Mouse (Mus musculus) frontal cortex, postnatal 10 days (tissue): ENCODE results near the gene Mycbpap.

Experiments
- DNase-seq, 2 experiments: peaks; one replicate each; pipeline ENCODE4 v3.0.0; 2022; ENCODE audit warnings: low spot score in 2 of 2, mixed read lengths in 1 of 2

The Mycbpap gene

DNA sequence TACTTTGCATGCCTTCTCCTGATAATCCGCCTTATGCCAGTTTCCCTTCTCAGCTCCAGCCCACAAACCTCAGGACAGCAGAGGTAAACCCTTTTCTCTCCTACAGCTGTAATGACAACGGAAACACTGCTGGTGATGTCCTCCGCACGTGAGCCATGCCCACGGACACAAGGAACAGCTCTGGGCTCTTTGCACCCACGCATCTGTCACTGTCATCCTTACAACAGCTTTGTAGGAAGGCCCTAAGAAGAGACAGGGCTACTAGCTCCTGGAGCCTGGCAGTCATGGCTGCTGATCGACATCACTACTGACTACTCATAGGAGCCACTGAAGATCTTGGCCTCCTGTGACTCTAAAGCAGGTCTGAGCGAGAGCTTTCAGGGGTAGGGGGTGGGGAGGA, 11.6 kb upstream of the Mycbpap start:
- DNase-seq: no peak

DNA sequence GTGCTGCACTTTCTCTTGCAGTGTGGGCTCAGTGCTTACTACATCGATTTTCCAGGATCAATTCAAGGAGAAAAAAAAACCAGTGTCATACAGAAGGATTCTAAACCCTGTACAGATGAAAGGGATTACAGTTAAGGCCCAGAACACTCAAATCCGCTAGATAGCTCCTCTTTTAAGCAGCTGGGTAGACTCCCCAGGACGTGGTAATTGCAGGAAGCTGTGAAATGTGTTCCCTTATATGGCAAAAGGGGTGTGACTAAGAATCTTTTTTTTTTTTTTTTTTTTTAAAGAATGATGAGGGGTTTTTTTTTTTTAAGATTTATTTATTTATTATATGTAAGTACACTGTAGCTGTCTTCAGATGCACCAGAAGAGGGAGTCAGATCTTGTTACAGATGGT, 7.3 kb upstream of the Mycbpap start:
- no peak for DNase-seq

DNA sequence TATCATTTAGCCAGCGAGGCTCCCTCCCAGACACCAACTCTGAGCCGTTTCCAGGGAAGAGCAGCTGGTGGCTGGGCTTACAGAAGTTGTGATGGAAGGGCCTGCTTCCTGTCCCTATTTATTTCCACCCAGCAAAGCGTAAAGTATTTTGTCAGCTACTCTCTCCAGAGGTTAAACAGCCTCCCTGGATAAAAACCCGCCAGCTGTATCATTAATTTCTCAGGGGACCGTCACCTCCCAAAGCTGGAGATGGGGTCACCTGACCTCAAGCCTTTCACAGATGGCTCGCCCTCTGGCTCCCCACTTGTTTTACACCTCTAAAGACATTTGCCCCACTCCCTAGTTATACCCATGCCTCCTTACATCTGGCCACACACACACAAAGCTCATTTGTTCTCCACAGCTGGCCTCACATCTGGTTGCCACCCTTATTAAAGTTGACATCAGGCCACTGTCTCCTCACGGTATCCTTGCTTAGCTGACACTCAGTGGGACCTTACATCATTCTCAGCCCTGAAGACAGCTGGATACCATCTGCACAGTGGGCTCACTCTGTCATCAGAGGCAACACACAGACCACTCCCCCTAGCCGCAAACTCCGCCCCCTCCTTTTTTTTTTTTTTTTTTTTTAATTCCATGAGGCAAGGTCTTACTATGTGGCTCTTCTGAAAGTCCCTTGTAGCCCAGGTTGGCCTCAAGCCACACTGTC, 4.8 kb upstream of the Mycbpap start:
- DNase-seq: no peak

DNA sequence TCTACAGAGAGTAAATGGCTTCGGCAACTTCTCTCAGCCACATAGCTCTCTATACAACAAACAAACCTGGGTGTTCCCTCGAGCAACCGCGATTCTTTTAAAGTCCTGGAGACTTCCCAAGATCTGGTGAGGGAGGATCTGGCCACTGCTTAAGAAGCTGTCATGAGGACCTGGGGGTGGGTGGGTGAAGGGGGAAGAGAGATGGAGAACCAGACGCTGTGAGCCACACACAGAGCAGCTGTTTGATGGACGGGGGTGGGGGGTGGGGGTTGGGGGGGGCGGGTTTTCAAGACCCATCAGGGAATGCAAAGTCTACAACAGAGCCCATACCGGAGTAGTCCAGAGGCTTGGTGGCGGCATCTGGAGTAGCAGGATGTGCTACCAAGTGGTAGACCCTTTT, 8.1 kb downstream of the Mycbpap start:
- no peak for DNase-seq

DNA sequence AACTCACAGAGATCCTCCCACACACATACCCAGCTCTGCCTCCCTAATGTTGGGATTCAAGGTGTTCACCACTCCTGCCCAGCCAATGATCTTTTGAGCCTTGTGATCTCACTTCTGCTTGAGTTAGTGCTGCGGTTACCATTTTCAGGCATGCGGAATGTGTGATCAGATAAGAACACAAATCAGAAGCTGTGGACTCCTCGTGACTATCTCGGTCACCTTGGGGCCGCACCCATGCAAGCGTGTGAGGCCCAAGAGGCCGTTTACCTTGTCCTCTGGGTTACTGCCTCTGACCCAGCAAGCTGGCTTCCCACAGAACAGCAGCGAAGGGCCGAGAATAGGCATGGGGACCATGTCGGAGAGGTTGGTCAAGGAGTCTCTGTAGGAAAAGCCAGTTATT, 12.6 kb downstream of the Mycbpap start:
- no peak for DNase-seq

DNA sequence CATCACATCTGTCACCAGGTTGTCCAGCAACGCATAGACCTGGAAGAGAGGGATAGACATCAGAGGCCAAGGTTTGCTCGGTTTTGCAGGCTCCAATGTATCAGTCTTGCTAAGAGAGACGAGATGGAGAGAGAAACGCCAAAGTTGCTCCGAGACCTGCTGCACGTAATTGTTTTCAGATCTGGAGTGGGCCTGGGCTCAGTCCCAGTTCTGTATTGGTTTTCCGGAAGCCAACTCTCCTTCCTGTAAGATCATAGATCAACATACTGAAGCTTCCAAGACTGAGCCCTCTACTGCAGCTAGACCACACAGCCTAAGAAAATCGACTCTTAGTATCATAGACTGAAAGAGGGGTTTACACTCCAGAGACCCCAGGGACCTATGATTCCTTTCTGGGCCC, 20.1 kb downstream of the Mycbpap start:
- no peak for DNase-seq

DNA sequence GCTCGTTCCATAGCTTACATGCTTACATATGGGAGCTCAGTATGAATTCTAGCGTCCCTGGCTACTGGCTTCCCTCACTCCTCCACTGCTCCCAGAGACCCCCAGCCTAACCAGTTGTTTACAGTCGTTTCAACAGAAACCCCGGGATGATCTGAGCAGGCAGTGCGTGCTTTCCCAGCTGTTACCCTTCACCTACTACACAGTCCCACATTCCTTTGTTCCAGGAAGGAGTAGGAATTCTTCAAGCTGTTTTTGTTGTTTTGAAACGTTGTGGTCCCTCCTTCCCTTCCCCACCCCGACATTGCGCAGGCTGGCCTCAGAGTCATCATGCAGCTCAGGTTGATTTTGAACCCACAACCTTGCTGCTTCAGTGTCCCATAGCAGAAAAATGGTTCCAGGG, 21.2 kb downstream of the Mycbpap start:
- no peak for DNase-seq

DNA sequence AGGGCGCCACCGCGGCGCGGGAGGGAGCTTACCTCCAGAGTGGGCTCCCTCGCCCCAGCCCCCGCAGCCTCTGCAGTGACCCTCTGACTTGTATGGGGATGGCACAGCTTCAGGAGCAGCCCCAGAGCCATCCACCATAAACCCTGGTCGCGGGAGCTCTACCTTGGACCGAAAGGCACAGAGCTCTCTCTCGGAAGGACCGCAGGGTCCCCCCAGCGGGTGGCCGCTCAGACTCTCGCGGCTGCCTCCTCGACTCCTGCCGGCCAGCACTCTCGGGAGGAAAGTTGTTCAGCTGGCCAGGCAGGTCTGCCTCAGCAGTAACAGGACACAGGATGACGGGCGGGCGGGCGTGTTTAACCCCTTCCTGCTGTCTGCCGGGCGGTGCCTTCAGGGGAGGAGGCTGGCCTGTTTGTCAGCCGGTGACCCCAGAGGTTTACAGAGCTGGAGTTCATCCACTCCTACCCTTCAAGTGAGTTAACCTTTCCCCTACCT, 21.8 kb downstream of the Mycbpap start, which contains the start of gene Epn3:
TSS of gene Epn3 (minus strand) at position 314 of the 492 bp plus-strand sequence.
- no peak for DNase-seq

DNA sequence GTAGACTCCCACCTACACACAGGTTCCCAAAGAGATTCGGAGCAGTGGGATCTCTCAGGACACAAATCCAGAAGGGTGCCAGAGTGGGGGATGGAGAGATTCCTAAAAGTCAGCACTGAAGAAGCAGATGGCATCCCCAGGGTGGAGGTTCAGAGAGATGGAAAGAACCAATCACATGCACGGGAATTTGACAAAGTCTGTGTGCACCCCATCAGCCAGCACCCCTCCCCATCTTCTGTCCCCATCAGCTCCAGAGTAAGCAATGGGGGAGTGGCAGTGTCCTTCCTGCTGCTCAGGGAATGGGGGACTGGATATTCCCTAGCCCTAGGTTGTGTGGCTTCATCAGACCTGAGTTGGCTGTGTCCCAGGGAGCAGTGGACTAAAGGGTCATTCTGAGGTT, 22.5 kb downstream of the Mycbpap start:
- DNase-seq: no peak

DNA sequence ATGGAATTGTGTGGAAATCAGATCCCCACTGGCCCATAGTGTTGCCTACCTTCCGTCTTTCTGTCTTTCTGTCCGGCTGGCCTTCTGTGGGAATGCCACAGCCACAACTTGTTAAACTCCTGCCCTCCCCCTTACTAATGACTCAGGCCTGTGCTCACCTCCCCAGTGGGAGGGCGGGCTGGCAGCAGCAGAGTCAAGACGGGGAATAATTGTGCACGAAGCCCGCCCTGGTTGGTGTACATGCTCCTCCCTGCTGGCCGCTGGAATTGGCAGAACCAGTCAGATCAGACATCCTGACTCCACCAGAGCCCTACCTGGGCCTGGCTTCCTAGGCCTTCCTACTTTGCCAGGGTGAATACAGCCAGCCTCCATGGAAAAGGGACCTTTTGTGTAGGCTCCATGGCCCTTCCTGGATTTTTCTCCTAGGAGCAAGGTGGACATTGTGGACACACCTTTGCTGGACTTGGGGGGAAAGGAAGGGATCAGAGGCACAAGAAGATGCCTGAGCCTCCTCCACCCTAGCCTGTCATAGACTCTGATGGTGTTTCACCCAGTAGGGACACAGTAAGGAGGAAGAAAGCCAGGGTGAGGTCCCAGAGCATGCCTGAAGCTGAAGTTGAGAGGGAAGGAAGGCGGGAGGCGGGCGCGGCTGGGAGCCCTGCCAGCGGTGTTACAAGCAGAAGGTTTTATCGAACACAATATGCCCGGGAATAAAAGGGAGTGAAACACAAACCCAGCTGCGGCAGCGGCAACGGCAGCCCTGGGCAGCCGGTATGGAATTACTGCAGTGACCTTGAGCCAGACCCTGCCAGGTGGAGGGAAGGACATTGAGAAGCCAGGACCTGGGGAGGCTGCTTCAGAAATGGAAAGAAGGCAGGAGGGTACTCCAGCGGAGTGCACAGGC, 23.2 kb downstream of the Mycbpap start:
- DNase-seq: no peak

DNA sequence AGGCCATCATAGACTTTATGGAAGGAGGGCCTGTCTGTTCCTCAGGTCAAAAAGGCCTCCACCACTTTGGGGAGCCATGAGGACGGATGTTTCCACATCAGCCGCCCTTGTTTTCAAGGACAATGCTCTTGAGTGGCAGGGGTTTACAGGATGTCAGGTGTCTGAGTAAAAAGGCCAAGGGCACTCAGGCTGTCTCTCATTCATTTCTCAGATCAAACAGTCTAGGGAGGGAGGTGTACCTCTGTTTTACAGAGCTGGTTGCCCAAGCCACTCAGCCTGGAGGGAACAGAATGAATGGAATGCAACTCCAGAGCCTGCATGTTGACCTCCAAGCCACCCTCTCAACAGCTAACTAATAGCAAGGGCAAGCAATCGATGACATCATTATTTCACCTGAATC, 26.1 kb downstream of the Mycbpap start:
- no peak for DNase-seq

DNA sequence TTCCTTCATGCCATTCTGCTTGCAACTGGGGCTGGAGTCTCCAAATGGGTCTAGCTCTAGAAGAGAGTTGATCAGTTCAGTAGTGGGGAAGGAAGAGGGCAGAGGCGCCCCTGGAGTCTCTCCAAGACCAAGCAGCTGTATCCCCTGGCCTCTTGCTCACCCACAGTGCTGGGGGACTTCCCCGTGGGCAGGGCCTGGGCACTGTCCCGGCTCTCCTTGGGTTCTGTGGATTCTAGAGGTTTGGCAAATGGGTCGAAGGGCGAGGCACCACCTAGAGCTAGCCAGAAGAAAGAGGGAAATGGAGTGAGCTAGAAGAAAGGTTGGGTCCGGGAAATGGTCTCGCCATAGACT, 29.8 kb downstream of the Mycbpap start:
- DNase-seq: no peak

DNA sequence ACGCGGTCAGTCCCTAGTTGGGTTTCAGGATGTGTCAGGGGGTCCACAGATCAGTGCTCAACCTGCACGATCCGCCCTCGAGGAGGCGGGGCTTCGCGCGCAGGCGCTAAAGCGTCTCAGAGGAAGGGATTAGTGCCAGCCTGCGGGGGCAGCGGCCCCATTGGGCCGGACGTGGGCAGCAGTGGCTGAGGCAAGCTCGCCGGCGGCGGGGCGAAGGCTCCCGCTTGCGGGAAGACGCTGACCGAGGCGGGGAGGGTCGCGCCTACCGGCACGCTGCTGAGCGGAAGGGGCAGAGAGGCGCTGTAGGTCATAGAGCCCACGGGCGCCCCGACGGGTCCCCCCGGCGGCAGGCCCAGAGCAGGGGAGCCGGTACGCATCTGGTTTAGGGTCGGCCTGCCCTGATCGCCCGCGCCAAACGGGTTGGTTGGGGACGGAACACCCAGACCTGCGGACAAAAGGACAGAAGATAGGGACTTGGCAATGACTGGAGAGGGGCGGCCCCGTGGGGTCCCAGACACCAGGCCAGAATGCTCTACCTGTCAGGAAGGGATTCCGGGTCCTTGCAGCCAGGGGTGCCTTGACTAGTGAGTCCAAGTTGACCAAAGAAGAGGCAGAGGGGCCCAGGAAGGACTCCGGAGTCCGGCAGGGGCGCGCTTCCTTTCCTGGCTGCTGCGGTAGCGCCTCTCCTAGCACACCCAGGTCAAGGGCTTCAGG, 30.4 kb downstream of the Mycbpap start:
- peak in 1 of 2 experiments; percentile 60 for DNase-seq

DNA sequence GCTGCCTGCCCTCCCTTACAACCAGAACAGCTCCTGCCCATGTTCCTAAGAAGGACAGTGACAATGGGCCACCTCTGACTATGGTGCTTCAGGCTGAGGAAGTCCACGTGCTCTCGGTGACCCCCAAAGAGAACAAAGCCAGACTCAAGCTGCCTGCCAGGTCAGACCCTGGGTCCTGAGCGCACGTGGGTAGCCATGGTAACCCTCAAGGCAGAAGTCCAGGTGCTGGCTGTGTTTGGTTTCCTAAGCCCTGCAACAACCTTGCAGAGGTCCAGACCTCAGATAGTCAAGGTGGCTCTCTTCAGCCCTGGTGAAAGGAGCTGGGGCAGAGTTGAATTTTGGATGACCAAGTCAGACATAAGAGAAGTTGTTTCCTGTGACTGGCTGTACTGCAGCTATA, 31.8 kb downstream of the Mycbpap start:
- no peak for DNase-seq

DNA sequence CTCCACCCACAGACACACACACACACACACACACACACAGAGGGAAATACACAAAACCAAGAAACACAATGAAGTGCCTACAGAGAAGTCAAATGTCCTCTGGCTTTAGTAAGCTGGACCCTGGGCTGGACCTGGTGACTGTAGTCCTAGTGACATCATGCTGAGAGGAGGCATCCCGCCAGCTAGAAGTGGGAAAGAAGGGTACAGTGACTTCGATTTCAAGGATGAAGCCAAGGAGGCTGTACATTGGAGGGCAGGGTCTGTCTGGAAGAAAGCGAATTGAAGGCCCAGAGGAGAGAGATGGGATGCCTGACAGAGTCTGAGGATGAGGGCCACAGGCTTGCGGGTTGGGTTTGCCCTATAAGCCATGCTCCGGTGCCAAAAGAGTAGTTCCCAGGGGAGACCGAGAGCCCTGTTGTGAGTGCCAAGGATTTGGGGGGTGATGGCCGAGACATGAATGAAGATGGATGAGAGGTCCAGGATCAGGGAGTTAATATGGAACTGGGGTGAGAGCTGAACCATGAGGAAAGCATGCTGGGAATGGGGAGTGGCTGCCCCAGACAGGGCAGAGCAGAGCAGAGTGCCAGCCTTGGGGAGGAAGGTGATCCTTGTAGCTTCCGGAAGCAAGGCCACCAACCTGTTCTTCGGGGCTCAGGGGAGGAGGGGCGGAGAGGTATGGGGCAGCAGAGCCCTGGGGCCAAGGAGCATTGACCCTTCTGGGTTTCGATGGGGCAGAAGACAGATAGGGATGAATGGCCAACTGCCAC, 32.6 kb downstream of the Mycbpap start:
- DNase-seq: no peak

DNA sequence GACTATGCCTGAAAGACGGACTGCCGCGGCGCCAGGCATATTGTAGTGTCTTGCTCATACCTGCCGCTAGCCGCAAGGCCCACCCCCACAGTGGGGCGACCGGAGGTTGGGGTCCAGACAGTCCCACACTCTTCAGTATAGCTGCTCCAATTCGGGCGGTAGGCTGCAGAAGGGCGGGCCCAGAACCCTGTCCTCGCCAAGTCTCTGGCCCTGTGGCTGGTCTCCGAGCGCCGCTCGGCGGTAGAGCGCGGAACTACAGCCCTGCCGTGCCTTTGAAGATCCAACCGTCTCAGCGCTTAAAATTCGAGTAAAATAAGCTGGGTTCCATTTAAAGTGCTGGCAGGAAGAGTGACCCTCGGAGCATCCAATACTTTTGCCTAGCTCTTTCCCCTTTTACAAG, 35.5 kb downstream of the Mycbpap start, which contains the start of gene Spata20:
TSS of gene Spata20 (minus strand) at position 179 of the 400 bp plus-strand sequence.
- DNase-seq: peak; percentile 72 to 84

DNA sequence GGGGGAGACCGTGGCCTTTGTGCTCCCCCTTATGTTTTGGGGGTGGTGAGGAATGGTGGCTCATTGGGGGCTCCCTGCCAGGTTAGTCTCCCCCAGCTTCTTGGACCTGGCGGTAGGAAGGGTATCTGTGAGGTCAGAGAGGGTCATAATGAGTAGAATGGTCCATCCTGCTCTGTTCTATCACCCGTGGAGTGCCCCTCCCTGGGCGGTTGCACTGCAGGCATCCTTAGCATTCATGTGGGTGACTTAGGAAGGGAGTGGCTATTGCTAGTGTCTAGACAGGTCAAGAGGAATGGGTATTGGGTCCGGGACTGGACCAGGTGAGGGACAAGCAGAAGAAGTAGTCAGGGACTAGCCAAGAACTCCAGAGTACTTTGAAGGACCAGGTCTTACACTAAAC, 36.3 kb downstream of the Mycbpap start:
- no peak for DNase-seq

DNA sequence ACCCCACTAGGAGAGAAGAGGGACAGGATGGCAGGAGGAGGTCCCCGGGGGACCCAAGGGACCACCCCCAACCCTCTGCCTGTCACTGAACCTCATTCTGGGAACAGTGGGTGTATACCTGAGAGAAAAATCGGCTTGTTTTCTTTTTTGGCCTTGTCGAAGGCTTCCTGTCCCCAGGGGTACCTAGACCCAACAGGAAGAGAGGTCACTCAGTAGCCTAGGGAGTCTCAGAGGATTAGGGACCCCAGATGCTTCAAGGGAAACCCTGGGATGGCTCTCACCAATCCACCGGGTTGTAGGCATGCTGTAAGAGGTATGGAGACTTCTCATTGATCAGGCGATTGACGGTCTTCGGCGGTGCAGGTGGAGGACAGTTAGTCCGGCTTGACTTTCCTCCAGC, 36.9 kb downstream of the Mycbpap start:
- DNase-seq: no peak

DNA sequence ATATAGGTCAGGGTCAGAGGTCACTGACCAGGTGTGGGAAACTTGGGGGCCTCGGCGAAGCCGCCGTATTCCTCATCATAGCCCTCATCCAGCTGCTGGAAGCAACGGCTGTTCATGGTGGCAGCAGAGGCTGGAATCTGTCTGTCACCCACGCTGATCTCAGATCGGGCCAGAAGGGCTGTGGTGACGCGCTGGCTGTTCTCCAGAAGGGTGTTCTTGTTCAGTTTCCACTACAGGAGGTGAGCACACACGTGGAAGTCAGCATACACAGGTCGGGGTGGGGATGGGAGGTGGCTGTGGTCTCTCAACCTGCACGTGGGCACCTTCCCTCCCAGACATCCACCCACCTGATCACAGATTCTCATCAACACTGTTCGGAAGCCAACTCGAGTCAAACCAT, 37.6 kb downstream of the Mycbpap start:
- no peak for DNase-seq

DNA sequence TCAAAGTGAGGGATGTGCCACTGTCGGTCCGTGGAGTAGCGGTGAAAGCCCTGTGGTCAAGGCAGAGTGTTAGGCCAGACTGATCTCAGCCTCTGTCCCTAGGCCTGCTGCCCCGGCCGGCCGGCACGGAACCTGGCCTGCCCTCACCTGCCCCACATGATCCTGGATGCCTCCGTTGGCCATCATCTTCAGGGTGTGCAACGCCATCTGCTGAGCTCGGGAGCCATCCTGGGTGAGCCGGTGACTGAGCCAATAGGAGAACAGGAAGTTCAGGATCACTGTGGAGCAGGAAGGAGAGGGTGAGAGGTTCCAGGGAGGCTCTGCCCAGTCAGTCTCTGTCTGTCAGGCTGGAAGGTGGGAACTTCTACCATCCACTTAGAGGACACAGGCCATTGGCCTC, 38.1 kb downstream of the Mycbpap start:
- DNase-seq: no peak

DNA sequence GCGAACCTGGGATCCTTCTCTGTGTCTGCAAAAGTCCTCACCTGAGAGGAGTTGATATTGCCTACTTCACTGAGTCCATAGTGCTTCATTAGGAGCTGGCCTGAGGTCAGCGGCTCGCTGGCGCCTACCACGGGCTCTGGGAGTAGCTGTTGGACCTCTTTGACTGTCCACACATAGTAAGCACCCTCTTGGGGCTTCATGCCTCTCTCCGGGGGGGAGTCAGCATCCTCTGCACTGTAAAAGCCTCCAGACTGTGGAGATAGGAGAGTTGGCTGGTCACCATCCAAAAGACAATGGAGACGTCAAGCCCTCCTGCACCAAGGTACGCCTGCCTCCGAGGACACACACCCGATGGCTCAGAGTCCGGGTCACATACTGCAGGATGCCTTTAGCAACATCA, 38.8 kb downstream of the Mycbpap start:
- no peak for DNase-seq

DNA sequence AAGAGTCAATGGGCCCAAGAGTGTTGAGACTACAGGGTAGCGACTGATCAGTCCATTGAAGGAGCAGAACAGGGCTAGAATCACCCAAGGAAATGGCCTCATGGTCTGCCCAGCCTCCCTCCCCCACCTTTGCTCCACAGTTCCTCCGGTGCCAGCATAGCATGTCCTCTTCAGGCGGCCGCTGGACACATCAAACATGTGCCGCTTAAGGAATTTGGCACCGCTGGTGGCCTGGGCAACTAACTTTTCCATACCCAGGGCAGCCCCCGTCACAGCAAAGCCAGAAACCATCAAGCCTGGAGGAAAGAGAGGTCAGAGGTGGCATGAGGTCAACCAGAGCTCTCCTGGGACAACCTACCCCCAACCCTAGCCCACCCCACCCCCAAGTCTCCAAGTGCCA, 39.6 kb downstream of the Mycbpap start:
- DNase-seq: no peak
